Mouse (Mus musculus) adrenal gland, adult (tissue): Measurements from ENCODE around the gene Slc6a6.

Experiments
- DNase-seq, 2 experiments: peaks; one replicate each; pipeline ENCODE4 v3.0.0; 2022 to 2023; ENCODE audit warnings: low spot score in 1 of 2; ENCODE audit not compliant: inconsistent age in 2 of 2

Gene Slc6a6

GRCm38 (mm10) chr6:91683602-91684473 lies at the start of gene Slc6a6:
Gene Slc6a6 (plus strand): TSS chr6:91684053.
- peak; percentile 95 to 98 for DNase-seq

GRCm38 (mm10) chr6:91634417-91634816 lies 49.4 kb upstream of the Slc6a6 start:
- no peak for DNase-seq

- peak; percentile 63 to 87 for DNase-seq
Measured at GRCm38 (mm10) chr6:91634876-91635275, 49.0 kb upstream of the Slc6a6 start.

- DNase-seq, result no peak
Measured at GRCm38 (mm10) chr6:91638204-91638995, 45.5 kb upstream of the Slc6a6 start.

- no peak for DNase-seq
Measured at GRCm38 (mm10) chr6:91643011-91643410, 40.8 kb upstream of the Slc6a6 start.

- no peak for DNase-seq
Measured at GRCm38 (mm10) chr6:91643416-91643921, 40.4 kb upstream of the Slc6a6 start.

- DNase-seq, result no peak
Measured at GRCm38 (mm10) chr6:91646019-91646418, 37.8 kb upstream of the Slc6a6 start.

- DNase-seq, result no peak
Measured at GRCm38 (mm10) chr6:91646822-91647221, 37.0 kb upstream of the Slc6a6 start.

GRCm38 (mm10) chr6:91647385-91647791 lies 36.5 kb upstream of the Slc6a6 start:
- no peak for DNase-seq

GRCm38 (mm10) chr6:91650255-91650654 lies 33.6 kb upstream of the Slc6a6 start:
- DNase-seq, result no peak

GRCm38 (mm10) chr6:91652296-91652695 lies 31.6 kb upstream of the Slc6a6 start:
- DNase-seq, result no peak

GRCm38 (mm10) chr6:91655244-91655643 lies 28.6 kb upstream of the Slc6a6 start:
- peak in 1 of 2 experiments; percentile 56 for DNase-seq

GRCm38 (mm10) chr6:91655874-91656433 lies 27.9 kb upstream of the Slc6a6 start:
- DNase-seq, result peak in 1 of 2 experiments; percentile 43

GRCm38 (mm10) chr6:91658288-91658687 lies 25.6 kb upstream of the Slc6a6 start:
- DNase-seq, result no peak

- DNase-seq, result peak; percentile 67 to 87
Measured at GRCm38 (mm10) chr6:91659841-91660509, 23.9 kb upstream of the Slc6a6 start.

- DNase-seq, result peak; percentile 76 to 88
Measured at GRCm38 (mm10) chr6:91662301-91662700, 21.6 kb upstream of the Slc6a6 start.

- DNase-seq, result peak; percentile 63 to 78
Measured at GRCm38 (mm10) chr6:91663616-91664015, 20.2 kb upstream of the Slc6a6 start.

- peak in 1 of 2 experiments; percentile 65 for DNase-seq
Measured at GRCm38 (mm10) chr6:91665267-91665666, 18.6 kb upstream of the Slc6a6 start.

- DNase-seq, result peak in 1 of 2 experiments; percentile 26
Measured at GRCm38 (mm10) chr6:91665990-91666700, 17.7 kb upstream of the Slc6a6 start.

GRCm38 (mm10) chr6:91667141-91667540 lies 16.7 kb upstream of the Slc6a6 start:
- DNase-seq, result no peak
